Mouse (Mus musculus) heart, embryonic 12.5 days (tissue): ENCODE measurements around the gene Lrp6. TPM values are rescaled to one million over a fixed set of nuclear protein-coding genes. Genes with fewer than 3 reads are reported as not detected.

ENCODE experiments used
- ATAC-seq: fragments of 200-750 bp; cut with Nextera tagmentation; 2 replicates; pipeline ENCODE4 v1.8.0; 2017; ENCODE audit warnings: moderate TSS enrichment, moderate library complexity; ENCODE audit not compliant: insufficient number of reproducible peaks, low FRiP score
- H3K27ac ChIP-seq: fragments of 300-500 bp; sonication (generic); 2 replicates; pipeline ENCODE4 v1.5.1; 2016; ENCODE audit warnings: mild to moderate bottlenecking, moderate library complexity; ENCODE audit not compliant: poor library complexity, severe bottlenecking
- H3K27me3 ChIP-seq: fragments of 300-500 bp; sonication (generic); replicated peaks from 2 replicates; pipeline ENCODE4 v1.6.1; 2016; ENCODE audit warnings: mild to moderate bottlenecking, moderate library complexity
- H3K36me3 ChIP-seq: fragments of 300-500 bp; sonication (generic); 2 replicates; pipeline ENCODE4 v1.6.1; 2016; ENCODE audit warnings: mild to moderate bottlenecking, moderate library complexity
- H3K4me1 ChIP-seq: fragments of 300-500 bp; sonication (generic); replicated peaks from 2 replicates; pipeline ENCODE4 v1.6.1; 2016; ENCODE audit warnings: mild to moderate bottlenecking
- H3K4me2 ChIP-seq: fragments of 300-500 bp; sonication (generic); 2 replicates; pipeline ENCODE4 v1.6.1; 2016; ENCODE audit warnings: mild to moderate bottlenecking, moderate library complexity
- H3K4me3 ChIP-seq: fragments of 300-500 bp; sonication (generic); 2 replicates; pipeline ENCODE4 v1.5.1; 2016; ENCODE audit warnings: mild to moderate bottlenecking
- H3K9ac ChIP-seq: fragments of 300-500 bp; sonication (generic); 2 replicates; pipeline ENCODE4 v1.6.1; 2016; ENCODE audit warnings: mild to moderate bottlenecking, moderate library complexity
- H3K9me3 ChIP-seq: fragments of 300-500 bp; sonication (generic); replicated peaks from 2 replicates; pipeline ENCODE4 v1.6.1; 2016; ENCODE audit warnings: mild to moderate bottlenecking, moderate library complexity
- WGBS: fragments of 180-500 bp; shearing (Covaris S2); methylation state at CpG from one replicate; pipeline ENCODE4 v1.1.7; 2016; 5-methylcytosine and 5-hydroxymethylcytosine counted together
- polyA plus RNA-seq: library from polyadenylated mRNA; unstranded; fragments of >200 nt; fragmentation: Nextera tagmentation; extraction: Ambion mirVana; gene quantifications from 2 replicates; pipeline ENCODE4 v1.2.1, GENCODE M21; 2016

The Lrp6 gene
- polyA plus RNA-seq, 1 experiment from 2014 or later = 22.3 TPM

GRCm38 (mm10) chr6:134550396-134550795 lies 16.4 kb downstream of the Lrp6 start:
- no peak overlapping the region for H3K4me2 ChIP-seq
- H3K27ac ChIP-seq = no peak overlapping the region
- no peak overlapping the region for H3K9ac ChIP-seq
- no peaks in the 10 kb centered on the region for H3K36me3 ChIP-seq
- 86% methylated on average over 1 of the region's 1 CpGs for WGBS
- H3K9me3 ChIP-seq = no peaks in the 10 kb centered on the region
- no peaks in the 10 kb centered on the region for H3K27me3 ChIP-seq
- peaks cover 19% of the 10 kb centered on the region for H3K4me1 ChIP-seq
- no peak for ATAC-seq
- H3K4me3 ChIP-seq = no peak overlapping the region

GRCm38 (mm10) chr6:134544843-134545242 lies 21.9 kb downstream of the Lrp6 start:
- WGBS = 66% methylated on average over 3 of the region's 3 CpGs
- ATAC-seq = no peak
- peaks cover 11% of the 10 kb centered on the region; the same call in 1 of the 2 replicates for H3K36me3 ChIP-seq
- H3K9me3 ChIP-seq = no peaks in the 10 kb centered on the region
- no peak overlapping the region for H3K4me3 ChIP-seq
- peaks cover 22% of the 10 kb centered on the region for H3K4me1 ChIP-seq
- no peak overlapping the region for H3K27ac ChIP-seq
- H3K9ac ChIP-seq = no peak overlapping the region
- no peak overlapping the region for H3K4me2 ChIP-seq
- no peaks in the 10 kb centered on the region for H3K27me3 ChIP-seq

- no peak for ATAC-seq
- Histone ChIP-seq H3K9ac (no peak overlapping the region), H3K36me3 (peaks cover 11% of the 10 kb centered on the region; the same call in 1 of the 2 replicates), H3K27ac (no peak overlapping the region), H3K4me3 (no peak overlapping the region), H3K4me1 (peaks cover 23% of the 10 kb centered on the region), H3K9me3 (no peaks in the 10 kb centered on the region), H3K4me2 (no peak overlapping the region), H3K27me3 (no peaks in the 10 kb centered on the region)
- 57% methylated on average over 2 of the region's 2 CpGs for WGBS
Observed at GRCm38 (mm10) chr6:134544093-134544492, 22.7 kb downstream of the Lrp6 start.

GRCm38 (mm10) chr6:134543607-134544006 lies 23.2 kb downstream of the Lrp6 start:
- Histone ChIP-seq H3K9ac (no peak overlapping the region), H3K27ac (no peak overlapping the region), H3K9me3 (no peaks in the 10 kb centered on the region), H3K36me3 (peaks cover 11% of the 10 kb centered on the region; the same call in 1 of the 2 replicates), H3K27me3 (no peaks in the 10 kb centered on the region), H3K4me1 (peaks cover 28% of the 10 kb centered on the region), H3K4me3 (no peak overlapping the region), H3K4me2 (no peak overlapping the region)
- ATAC-seq = no peak

GRCm38 (mm10) chr6:134542374-134542773 lies 24.4 kb downstream of the Lrp6 start:
- Histone ChIP-seq H3K4me3 (no peak overlapping the region), H3K4me1 (peaks cover 33% of the 10 kb centered on the region), H3K36me3 (peaks cover 11% of the 10 kb centered on the region; the same call in 1 of the 2 replicates), H3K9ac (no peak overlapping the region), H3K27me3 (no peaks in the 10 kb centered on the region), H3K4me2 (no peak overlapping the region), H3K27ac (no peak overlapping the region), H3K9me3 (no peaks in the 10 kb centered on the region)
- no peak for ATAC-seq
- WGBS = 87% methylated on average over 2 of the region's 2 CpGs

GRCm38 (mm10) chr6:134540161-134540560 lies 26.6 kb downstream of the Lrp6 start:
- no peak overlapping the region for H3K4me3 ChIP-seq
- H3K9me3 ChIP-seq = no peaks in the 10 kb centered on the region
- H3K4me1 ChIP-seq = peaks cover 21% of the 10 kb centered on the region
- 87% methylated on average over 6 of the region's 6 CpGs for WGBS
- no peak overlapping the region for H3K27ac ChIP-seq
- H3K27me3 ChIP-seq = no peaks in the 10 kb centered on the region
- no peak for ATAC-seq
- no peak overlapping the region for H3K4me2 ChIP-seq
- peaks cover 11% of the 10 kb centered on the region; the same call in 1 of the 2 replicates for H3K36me3 ChIP-seq
- no peak overlapping the region for H3K9ac ChIP-seq

GRCm38 (mm10) chr6:134539459-134539858 lies 27.3 kb downstream of the Lrp6 start:
- Histone ChIP-seq H3K27ac (no peak overlapping the region), H3K4me3 (no peak overlapping the region), H3K27me3 (no peaks in the 10 kb centered on the region), H3K36me3 (peaks cover 15% of the 10 kb centered on the region), H3K4me1 (peaks cover 22% of the 10 kb centered on the region), H3K9ac (no peak overlapping the region), H3K9me3 (no peaks in the 10 kb centered on the region), H3K4me2 (no peak overlapping the region)
- WGBS = 83% methylated on average over 3 of the region's 3 CpGs
- no peak for ATAC-seq

GRCm38 (mm10) chr6:134538805-134539204 lies 28.0 kb downstream of the Lrp6 start:
- Histone ChIP-seq H3K27me3 (no peaks in the 10 kb centered on the region), H3K36me3 (peaks cover 15% of the 10 kb centered on the region), H3K4me2 (no peak overlapping the region), H3K4me3 (no peak overlapping the region), H3K9ac (no peak overlapping the region), H3K4me1 (peaks cover 21% of the 10 kb centered on the region), H3K9me3 (no peaks in the 10 kb centered on the region), H3K27ac (peak overlapping the region; percentile 21; the same call in 1 of the 2 replicates)
- 74% methylated on average over 4 of the region's 4 CpGs for WGBS
- no peak for ATAC-seq

- H3K27ac ChIP-seq = peak overlapping the region; percentile 21; the same call in 1 of the 2 replicates
- ATAC-seq = no peak
Observed at GRCm38 (mm10) chr6:134537461-134538117, 29.2 kb downstream of the Lrp6 start.

GRCm38 (mm10) chr6:134535169-134535568 lies 31.6 kb downstream of the Lrp6 start:
- H3K27me3 ChIP-seq = no peaks in the 10 kb centered on the region
- H3K4me1 ChIP-seq = peaks cover 26% of the 10 kb centered on the region
- 63% methylated on average over 7 of the region's 7 CpGs for WGBS
- H3K9me3 ChIP-seq = no peaks in the 10 kb centered on the region
- H3K9ac ChIP-seq = no peak overlapping the region
- no peak overlapping the region for H3K27ac ChIP-seq
- H3K4me3 ChIP-seq = no peak overlapping the region
- no peak for ATAC-seq
- H3K36me3 ChIP-seq = peaks cover 12% of the 10 kb centered on the region; the same call in 1 of the 2 replicates
- H3K4me2 ChIP-seq = no peak overlapping the region

More at GRCm38 (mm10) chr6:134537461-134538117, 29.2 kb downstream of the Lrp6 start:
- Histone ChIP-seq H3K9me3 (no peaks in the 10 kb centered on the region), H3K9ac (no peak overlapping the region), H3K36me3 (peaks cover 15% of the 10 kb centered on the region), H3K4me3 (no peak overlapping the region), H3K27me3 (no peaks in the 10 kb centered on the region), H3K4me1 (peaks cover 23% of the 10 kb centered on the region), H3K4me2 (no peak overlapping the region)
- WGBS = 42% methylated on average over 10 of the region's 10 CpGs

GRCm38 (mm10) chr6:134533021-134533420 lies 33.7 kb downstream of the Lrp6 start:
- Histone ChIP-seq H3K36me3 (peaks cover 12% of the 10 kb centered on the region; the same call in 1 of the 2 replicates), H3K4me2 (no peak overlapping the region), H3K4me1 (peaks cover 27% of the 10 kb centered on the region), H3K9ac (no peak overlapping the region), H3K4me3 (no peak overlapping the region), H3K27me3 (no peaks in the 10 kb centered on the region), H3K27ac (no peak overlapping the region), H3K9me3 (no peaks in the 10 kb centered on the region)
- ATAC-seq = no peak
- 46% methylated on average over 3 of the region's 3 CpGs for WGBS

- Histone ChIP-seq H3K9ac (no peak overlapping the region), H3K4me1 (peaks cover 33% of the 10 kb centered on the region), H3K27me3 (no peaks in the 10 kb centered on the region), H3K4me3 (no peak overlapping the region), H3K36me3 (peaks cover 12% of the 10 kb centered on the region; the same call in 1 of the 2 replicates), H3K4me2 (no peak overlapping the region), H3K27ac (no peak overlapping the region), H3K9me3 (no peaks in the 10 kb centered on the region)
- no peak for ATAC-seq
- 11% methylated on average over 1 of the region's 1 CpGs for WGBS
Observed at GRCm38 (mm10) chr6:134531950-134532349, 34.8 kb downstream of the Lrp6 start.
